Mouse (Mus musculus): ENCODE measurements at regions not wholly inside any gene's neighbourhood (a gene's known extent, or its start where the extent isn't known, plus 50 kb on each side); places are given as distances from the start of the nearest gene placed in this dataset.

DNA sequence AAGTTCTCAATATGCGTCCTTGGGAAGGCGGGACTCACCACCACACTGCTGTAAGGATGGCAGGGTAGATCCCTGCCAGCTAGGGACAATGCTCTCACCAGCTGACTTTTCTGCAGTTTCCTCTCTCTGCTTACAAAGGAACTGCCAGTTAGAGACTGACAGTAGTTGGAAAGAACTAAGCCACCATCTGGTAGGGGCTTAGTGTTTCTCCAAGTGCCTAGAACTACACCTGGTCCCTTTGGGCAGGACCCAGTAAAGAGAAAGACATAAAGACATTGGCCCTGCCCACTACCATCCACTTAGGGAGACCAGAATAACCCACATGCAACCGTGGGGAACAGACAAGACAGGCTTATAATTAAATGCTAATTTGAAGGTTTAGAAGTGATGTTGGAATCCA lies 165.5 kb upstream of the Id2 start:
- no peak for DNase-seq

DNA sequence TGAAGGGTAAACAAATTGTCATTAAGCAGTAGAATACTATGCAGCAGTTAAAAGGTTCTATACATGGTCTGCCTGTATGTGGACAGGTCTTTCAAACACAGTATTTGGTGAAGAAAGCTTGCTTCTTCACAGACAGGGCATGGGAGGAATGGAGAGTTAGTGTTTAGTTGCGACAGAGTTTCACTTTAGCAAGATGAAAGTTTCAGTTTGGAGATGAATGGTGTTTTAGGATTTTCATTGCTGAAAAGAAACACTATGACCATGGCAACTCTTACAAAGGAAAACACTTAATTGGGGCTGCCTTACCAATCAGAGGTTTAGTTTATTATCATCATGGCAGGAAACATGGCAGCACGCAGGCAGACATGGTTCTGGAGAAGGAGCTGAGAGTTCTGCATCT lies 162.2 kb upstream of the Id2 start:
- no peak for DNase-seq

DNA sequence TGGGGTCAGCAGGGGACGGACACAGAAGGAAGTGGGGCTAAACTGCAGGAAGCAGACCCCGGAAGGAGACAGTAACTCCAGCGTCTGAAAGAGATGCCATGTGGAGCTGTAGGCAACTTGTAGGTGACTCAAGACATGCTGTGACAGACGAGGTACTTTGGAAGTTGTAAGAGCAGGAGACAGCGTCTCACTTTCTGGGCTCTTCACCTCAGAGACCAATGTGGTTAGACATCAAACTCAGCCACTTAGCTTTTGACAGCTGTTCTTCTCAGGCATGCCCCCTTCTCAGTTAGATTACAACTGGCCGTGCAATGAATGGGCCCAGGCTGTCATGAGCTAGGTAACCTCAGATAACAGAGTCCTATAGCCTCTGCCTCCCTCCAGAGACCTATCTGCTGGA lies 159.3 kb upstream of the Id2 start:
- no peak for DNase-seq

DNA sequence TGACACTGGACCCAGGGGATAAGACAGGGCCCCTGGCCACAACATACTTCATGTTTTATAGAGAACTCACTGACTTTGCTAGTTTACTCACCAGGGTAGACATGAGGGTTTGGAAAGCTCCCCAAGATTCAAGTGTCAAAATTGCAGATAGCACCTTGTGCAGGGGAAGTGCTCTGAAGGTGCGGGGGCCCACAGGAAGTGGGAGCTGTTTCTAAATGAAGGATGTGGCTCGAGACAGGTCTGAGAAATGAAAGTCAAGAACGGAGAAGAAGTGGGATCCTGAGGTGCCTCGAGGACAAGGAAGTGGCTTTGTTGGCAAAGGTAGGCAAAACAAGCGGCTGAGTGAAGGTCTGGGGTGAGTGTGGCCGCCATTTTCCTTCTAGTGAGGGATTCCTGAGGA lies 157.8 kb upstream of the Id2 start:
- DNase-seq, result no peak

DNA sequence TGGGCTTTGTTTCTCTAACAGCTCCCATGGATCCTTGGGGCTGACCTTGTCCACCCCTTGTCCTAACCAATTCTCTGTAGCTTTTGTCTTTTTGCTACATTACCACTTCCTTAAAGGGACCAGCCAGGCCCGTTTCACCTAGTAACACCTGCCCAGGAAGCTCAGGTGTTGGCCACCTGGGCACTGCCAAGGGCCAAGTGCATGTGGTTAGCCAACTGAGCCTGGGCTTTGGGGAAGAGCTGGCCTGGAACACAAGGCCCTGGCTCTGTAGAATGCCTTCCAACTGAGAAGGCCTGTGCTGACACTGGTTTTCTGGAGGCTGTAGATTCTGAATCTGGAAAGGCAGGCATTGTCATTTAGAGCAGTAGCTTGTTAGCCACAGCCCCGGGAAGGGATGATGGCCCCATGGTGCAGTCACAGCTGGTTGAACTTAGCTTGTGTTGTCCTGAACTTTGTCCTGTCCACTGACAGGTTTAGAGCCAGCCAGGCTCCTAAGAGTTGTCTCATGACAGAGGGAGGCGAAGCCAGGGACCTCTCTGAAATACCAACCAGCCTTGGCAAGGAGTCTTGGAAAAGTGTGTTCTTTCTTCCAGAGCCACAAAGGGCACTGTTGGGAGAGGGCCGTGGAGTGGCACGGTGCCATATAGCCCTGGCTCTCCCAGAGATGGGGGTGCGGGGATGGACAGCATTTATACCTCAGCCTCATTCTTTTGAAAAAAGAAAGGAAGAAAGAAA lies 156.0 kb upstream of the Id2 start:
- DNase-seq, result no peak

DNA sequence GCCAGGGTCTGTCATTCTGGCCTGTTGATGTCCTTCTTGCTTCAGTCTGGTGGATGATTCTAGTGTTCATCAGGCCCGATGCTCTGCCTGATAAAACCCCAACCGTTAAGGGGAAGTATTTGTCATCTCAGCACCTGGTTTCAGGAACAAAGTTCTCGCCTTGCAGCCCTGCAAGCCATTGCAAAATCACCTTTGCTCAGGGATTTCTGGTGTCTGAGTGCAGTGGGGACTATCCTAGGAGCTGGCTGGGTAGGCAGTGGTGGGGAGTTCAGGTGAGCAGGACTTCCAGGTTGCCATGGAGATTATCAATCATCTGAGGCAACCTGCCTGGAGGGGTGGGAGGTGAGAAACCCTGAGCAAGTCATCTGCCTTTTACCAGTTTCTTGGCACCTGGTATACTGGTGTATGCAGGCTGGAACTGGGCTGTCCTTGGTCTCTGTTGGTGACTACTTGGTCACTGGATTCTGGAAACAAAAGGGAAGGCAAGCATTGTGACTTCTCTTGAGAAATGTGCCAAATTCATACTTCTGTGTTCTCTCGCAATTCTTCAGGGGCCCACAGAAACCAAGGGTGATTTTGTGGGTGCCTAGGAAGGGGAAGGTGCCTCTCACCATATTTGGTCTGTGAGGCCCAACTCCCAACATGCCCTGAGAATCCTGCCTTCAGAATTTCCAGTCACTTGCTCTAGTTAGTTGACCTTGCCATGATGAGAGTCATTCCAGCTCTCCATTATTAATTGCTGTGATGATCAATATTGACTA lies 154.7 kb upstream of the Id2 start:
- no peak for DNase-seq

DNA sequence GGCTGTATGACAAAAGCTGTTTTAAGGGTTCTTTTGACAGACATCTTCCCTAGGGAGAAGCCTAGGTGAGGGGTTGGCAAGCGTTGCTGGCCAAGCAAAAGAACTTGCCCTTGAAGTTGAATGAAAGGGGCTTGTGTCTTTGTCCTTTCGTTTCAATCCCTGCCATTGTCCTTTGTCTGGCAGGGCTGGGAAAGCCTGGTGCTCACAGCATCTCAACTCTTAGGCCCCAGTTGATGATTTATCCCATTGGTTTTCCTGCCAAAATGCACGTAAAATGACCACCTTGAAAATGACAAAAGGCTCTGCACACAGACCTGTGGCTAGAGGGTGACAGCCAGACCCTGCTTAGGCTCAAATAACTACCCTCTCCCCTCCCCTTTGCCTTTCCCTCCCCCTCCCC lies 153.9 kb upstream of the Id2 start:
- DNase-seq, result no peak

DNA sequence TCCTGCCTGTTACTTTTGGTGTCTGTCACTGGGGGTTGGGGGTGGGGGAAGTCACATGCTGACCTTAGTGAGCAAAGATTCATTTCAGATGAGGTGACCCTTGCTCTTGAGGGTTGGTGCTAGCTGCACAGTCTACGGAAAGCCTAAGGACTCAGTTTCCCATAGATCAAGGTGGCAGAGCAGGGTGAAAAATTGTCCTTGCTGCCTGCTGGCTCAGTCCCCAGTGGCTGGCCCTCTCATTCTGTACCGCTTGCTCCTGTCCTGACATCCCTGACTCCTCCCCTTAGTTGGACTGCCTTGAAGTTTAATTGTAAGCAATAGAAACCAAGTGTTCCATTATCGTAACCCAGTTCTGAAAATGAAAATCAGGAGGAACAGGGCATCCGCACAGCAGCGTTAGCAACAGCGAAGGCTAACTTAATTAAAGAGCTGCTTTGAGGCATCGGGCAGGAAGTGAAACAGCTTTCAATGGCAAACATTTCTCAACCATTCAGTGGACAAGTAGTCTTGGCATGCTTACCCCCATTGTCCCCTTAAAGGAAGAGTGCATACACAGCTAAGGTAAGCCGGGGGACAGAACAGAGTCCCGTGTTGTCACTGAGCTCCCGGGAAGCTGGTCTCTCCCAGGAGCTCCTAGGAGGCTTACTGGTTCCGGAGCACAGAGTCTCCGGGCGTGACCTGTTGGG lies 151.9 kb upstream of the Id2 start:
- peak in 1 of 2 experiments; percentile 25 for DNase-seq

DNA sequence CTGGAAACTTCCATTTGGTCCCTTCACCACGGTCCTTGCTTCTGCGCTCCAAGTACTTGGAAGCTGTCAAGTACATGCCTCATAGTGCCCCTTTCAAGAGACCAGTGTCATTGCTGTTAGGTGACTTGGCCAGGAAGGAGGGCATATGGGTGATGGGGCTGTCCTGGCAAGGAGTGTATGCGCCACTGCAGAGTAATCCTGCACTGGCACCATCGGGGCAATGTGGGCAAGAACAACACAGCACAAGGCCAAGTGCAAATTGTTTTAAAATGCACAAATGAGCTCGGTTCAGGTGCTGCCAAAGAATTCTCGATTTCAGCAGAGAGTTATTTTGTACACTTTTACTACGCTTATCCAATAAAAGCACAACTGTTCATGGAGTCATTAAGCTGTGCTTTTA lies 149.6 kb upstream of the Id2 start:
- no peak for DNase-seq

DNA sequence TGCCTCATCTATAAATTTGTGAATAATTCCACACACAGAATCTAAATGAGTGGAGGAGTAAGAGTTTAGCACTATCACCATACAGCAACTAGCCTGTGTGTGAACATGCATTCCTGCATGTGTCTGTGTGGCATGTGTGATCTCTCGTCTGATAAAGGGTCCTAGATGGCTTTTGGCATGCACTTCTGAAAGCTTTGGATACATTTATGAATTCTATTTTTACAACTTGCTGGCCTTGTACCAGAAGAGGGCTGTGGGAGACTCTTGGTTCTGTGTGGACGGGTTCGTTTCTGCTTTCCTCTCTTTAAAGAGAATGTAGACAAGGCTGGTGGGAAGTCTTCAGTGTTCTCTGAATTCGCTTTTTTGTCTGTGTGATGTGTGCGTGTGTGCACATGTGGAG lies 148.7 kb upstream of the Id2 start:
- no peak for DNase-seq

DNA sequence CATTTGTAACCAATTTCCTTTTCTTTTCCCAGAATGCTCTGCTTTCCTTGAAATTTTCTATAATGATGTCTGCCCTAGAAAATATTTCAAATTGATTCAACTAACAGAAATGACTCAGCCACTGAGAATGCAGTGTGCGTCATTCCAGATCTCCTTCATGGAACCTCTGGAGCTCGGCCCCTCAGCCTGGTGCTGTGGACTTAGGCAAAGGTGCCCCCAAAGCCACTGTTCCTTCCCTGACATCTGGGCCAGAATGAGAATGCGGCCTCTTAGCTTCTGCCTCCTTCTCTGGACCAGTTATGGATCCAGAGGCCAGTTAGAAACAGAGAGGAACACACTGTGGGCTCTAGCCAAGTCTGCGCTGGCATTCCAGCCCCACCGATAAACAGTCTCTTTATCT lies 148.3 kb upstream of the Id2 start:
- DNase-seq, result peak; percentile 61 to 75

DNA sequence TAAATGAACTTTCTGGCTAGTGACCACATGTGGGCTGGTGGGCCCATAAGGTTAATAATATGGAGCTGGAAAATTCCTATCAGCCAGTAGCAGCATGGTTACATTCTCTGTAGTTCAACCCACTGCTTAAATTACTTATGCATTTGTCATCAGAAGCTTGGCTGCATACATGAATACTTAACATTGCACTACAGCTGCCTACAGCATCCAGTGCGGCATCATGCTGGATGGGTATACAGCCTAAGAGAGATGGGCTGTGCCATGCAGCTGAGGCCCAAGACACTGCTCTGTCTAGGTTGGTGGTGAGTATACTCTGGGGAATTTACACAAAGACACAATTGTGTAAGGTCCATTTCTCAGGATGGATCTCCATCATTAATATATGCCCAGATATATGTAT lies 147.7 kb upstream of the Id2 start:
- DNase-seq, result no peak

DNA sequence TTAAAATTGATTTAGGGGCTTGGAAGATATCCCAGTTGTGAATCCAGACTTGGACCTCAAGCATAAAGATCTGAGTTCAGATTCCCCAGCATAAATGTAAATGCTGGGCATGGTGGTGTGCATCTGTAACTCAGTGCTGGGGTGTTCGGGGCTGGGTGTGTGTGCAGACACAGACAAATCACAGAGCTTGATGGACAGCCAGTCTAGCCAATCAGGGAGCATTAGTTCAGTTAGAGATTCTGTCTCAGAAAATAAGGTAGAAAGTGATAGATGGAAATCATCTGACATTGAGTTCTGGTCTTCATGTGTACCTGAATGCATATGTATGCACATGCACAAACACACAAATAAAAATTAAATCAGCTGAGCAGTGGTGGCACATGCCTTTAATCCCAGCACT lies 147.0 kb upstream of the Id2 start:
- no peak for DNase-seq

DNA sequence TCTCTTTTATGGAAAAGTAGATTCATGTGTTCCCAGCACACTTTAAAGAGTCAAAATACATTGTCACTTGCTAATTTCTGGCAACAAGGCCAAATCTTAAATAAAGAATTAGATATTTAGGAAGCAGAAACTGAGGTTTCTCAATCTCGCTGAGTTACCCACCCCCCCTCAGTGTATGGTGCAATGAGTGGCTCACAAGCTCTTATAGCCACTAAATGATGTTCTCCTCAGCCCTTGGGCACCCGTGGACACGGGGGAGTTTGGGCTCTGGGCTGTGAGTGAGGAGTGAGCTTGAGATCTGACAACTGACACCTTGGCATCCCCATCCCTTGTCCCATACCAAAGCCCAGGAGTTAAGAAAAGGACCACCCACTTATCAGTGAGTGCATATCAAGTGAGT lies 145.4 kb upstream of the Id2 start:
- no peak for DNase-seq

DNA sequence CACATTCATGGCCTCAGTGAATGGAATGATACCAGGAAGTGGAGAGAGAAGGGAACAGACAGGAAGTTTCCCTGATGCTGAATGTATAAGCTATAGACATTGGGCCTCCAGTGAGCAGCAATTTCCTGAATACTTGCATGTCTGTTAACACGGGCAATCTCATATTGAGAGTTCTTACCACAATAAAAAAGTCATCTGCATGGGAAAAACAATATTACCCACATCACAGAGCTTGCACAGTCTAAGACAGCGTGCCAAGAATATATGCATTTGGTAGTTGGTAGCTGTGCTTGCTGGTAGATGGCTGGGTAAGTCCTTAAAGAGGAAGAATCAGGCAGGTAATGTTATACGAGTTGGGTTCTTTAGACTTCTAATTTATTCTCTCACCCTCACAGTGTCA lies 144.7 kb upstream of the Id2 start:
- no peak for DNase-seq

DNA sequence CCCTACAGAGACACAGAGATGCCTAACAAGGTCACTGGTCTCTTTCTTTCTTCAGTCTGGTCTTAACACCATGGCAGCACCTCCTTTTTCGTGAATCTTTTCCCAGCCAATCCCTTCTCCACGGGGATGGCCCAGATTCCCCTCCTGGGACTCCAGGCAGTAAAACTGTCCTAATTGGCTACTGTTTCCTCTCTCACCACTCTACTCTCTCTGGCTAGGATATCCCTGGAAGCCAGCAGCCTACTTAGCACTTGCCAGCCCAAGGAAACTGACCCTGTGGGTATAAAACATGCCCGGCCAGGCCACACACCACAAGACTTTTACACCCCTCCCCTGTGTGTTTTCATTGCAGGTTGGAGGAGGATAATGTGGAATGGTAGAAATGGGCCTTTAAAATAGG lies 143.9 kb upstream of the Id2 start:
- DNase-seq, result no peak

DNA sequence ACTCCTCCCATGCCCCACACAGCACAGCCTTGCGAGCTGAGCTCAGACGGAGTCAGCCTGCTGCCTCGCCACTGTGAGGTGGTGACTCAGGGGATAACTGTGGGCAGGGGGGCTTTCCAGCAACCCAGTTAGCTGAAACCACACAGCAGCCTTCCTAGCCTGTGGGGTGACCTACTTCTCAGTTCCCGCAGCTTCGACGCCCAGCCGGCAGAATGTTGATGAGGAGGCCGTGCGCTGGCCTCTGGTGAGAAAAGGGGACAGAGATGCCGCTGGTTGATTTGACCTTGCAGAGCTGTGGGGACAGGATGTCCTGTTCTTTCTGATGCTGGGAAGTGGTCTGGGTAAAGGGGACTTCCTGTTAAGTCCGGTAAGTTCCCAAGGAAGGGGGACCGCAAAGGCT lies 143.2 kb upstream of the Id2 start:
- DNase-seq, result peak in 1 of 2 experiments; percentile 46

DNA sequence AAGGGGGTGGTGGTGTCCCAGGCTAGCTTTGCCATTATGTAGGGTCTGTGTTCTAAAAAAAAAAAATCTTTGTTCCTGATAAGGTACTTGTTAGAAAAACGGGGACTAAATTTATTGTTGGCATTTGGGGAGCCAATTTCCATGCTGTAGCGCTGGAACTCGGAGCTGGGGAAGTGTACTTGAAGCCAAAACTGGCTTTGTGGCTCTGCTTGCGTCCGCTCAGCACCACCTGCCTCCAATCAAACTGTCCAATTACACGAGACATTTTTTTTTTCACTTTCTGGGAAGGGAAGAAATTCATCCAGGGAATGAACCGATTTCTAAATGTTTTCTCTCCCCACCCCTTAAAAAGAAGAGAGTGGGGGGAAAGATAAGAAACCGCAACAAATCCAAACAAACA lies 138.1 kb upstream of the Id2 start:
- DNase-seq, result no peak

DNA sequence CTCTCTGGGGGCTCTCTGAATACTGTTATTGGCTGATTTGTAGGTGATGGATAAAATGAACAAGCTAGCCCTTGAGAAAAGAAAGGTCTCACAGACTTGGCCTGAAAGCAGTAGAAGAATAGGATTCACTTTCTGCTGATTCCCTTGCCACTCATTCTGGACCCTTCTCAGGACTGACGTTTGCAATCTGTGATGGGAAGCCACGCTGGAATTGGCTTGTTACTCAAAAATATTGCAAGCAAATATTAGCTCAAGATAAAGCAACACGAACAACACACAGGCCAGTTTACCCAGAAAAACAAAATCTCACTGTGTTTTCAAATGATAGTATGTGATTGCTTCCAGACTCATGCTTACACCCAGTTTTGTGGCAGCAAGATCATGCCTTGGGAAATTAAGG lies 137.7 kb upstream of the Id2 start:
- no peak for DNase-seq

DNA sequence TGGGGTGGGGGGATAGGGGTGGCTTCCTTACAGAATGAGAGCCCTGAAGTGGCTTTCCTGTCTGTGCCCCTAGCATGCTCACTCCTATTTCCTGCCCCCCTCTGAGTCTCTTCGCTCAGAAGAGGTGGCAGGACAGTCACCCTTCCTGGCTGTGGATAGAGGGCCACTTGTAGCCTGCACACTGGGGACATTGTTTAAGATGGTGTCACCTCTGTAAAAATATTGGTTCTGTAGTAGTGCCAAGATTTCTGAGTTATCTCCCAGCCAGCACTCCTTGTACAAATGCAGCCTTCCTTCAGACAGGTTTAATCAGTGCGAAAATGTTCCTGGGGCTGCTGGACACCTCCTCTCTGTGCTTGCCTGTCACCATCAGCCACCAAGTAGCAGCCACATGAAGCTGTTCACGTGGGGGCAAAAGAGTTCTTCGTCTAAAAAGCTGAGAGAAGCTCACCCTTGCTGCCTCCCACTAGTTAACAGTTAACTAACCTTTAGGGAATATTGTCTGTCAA lies 136.1 kb upstream of the Id2 start:
- DNase-seq, result no peak

DNA sequence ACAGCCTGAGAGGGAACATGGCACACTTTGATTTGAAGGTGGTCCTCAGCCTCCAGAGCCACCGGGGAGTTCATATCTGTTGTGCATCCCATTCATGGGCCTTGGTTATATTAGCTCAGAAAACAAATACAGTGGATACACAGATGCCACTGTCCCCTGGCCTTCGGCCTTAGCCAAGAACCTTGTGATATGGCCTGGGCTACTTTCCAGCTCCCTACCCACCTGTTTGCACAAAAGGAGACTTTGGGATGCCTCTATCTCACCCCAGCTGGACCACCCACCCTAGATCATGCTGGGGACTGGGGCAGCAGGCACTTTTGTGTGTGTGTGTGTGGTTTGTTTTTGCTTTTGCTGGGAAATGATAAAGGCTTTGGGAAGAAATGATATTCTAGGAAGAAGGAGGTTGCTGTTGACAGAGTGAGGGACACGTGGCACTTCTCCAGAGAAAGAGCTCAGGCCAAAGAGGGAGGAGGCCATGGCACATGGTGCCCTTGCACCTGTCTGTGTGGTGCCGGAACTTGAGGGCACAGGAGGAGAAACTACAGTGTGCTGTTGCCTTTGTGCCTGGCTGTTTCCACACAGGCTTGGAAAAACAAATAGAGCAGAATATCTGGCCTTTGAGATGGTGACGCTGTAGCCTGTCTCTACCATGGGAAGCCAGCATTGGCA lies 135.6 kb upstream of the Id2 start:
- DNase-seq, result peak in 1 of 2 experiments; percentile 37

DNA sequence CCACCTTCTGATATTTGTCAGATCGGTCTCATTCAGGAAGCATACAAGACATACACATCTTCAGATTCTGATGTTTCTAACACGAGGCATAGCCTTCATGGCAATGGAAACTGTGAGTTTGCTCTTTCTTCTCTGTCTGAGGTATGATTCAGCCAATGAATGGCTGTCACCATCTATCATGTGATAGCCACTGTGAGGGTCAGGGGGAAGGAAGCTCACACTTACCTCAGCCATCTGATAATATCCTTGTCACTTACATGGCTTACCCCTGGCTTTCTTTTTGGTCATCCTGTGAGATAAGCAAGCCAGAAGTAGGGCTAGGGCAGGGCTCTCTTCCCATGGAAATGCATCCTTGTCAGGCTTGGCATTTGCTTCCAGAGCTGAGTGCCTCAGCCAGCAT lies 131.8 kb upstream of the Id2 start:
- no peak for DNase-seq

DNA sequence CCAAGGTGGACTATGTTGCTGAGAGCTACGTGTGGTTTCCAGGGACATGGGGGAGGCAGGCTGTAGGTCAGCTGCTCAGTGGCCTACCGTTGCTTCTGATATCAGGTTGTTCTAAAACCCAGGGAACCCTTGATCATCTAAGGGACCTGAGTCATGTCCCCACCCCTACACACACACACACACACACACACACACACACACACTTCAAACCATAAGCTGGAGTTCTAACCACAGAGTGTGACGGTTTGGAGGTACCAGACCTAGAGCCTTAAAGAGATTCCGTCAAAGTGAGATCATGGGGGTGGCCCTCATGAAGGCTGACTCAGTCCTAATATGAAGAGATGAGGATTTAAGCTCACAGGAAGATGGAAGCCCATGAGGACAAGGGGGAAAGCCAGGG lies 130.8 kb upstream of the Id2 start:
- DNase-seq, result no peak

Measured in adrenal gland, postnatal 36 days (tissue).